Mouse (Mus musculus): ENCODE measurements around the gene Mapkap1. TPM values are rescaled to one million over a fixed set of nuclear protein-coding genes. Genes with fewer than 3 reads are reported as not detected.

Mapkap1 gene
- total RNA-seq (2021) = 10 to 100 TPM; 54.6 to 63.1 TPM
- long read RNA-seq, experiment 1, transcript Mapkap1-209 (12 exons, 3,111 nt) = major isoform, 22 of 40 reads
- long read RNA-seq, experiment 1, partial matches to known transcripts = 1 of 40 reads
- long read RNA-seq, experiment 1, other reads (novel, unspliced or antisense) = 15 of 40 reads
- long read RNA-seq, experiment 2, transcript Mapkap1-204 (11 exons, 1,630 nt) = minor isoform, 8 of 69 reads
- long read RNA-seq, experiment 2, transcript Mapkap1-209 (12 exons, 3,111 nt) = major isoform, 28 of 69 reads
- long read RNA-seq, experiment 2, partial matches to known transcripts = 1 of 69 reads
- long read RNA-seq, experiment 2, other reads (novel, unspliced or antisense) = 32 of 69 reads

DNA sequence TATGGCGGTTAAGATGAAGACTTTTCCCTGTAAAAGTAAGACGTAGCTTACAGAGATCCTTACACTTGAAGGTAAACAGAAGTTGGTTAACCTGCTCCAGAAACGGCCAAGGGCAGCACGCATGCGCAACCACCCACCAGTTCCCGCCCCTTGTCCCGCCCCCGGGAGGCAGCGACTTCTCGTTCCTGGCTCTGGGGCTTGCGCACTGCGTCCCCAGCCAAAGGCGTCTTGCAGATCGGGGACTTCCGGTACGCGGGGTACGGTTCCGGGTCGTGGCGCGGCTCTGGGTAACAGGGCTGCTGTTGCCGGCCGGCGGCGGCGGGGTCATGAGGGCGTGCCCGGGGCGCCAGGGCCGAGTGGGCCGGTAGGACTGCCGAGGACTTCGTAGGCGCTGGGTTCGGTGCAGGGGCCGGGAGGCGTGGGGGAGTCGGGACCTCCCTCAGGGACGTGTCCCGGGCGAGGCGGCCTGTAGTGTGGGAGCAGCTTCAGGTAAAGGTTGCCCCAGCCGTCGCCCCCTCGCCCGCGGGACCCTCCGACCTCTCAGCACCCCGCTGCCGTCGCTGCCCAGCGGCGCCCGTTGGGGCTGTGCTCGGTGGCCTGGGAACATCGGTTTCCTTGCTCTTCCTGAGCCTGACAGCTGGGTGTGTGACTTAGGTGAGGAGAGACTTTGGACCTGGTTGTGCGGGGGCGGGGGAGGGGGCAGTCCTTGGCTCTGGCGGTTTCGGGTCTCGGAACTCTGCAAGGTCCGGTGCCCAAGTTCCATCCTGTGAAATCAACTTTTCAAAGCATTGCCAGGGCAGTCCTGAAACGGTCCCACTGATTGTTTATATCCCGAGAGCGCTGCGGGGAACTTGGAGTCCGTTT lies at the start of gene Mapkap1:
Gene Mapkap1, plus strand, starts transcription at position 171 of the 864 bp plus-strand sequence.
- DNase-seq = peak; percentile 97

DNA sequence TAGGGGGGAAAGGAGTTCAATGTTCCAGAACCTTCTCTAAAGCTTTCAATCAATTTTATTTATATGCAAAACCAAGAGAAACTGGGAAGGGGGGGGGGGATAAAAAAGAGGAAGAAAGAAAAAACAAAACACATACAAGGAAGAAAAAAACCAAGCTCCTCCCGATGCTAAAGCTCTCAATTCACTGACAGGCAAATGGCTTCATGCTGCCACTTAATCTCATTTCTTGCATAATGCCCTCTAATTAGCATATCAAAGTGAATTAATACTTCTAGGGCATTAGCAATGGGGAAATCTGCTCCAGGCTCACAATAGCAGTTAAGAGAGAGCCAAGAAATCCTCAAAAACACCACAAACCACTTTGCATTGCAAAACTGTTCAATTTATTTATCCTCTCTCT lies 42.9 kb upstream of the Mapkap1 start:
- DNase-seq = no peak

DNA sequence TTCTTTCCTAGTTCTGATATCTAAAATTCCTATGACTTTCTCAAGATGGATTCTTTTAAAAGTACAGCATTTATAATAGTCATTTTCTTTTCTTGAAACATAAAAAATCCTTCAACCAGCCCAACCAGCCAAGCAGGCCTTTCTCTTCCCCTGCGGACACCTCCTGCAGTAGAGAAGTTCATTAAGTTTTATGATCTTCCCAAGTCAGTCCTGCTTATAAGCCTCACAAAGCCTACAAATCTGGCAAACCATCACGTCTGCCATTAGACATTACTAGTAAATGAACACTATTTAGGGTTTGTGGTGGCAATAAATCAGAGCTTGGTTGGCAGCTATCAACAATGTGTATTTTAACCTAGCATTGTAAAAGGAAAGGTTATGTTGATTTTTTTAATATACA lies 39.5 kb upstream of the Mapkap1 start:
- no peak for DNase-seq

DNA sequence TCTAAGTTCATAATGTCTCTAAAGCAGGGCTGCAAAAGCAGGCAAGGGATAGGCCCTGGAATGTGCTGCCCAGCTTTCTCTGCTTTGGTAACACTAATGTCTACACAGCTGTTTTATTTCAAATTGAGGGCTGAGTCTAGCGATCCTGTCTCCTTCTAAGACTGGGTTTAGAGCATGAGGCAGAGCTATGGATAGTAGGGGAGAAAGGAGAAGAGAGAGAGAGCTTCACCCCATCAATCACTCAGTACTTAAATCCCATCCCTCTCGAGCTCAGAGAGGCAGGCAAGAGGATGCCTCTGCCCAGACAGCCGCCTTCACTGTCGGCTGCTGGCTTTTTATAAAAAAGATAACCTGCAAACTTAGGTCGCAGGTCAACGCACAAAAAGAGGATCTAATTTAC lies 38.2 kb upstream of the Mapkap1 start:
- DNase-seq = no peak

DNA sequence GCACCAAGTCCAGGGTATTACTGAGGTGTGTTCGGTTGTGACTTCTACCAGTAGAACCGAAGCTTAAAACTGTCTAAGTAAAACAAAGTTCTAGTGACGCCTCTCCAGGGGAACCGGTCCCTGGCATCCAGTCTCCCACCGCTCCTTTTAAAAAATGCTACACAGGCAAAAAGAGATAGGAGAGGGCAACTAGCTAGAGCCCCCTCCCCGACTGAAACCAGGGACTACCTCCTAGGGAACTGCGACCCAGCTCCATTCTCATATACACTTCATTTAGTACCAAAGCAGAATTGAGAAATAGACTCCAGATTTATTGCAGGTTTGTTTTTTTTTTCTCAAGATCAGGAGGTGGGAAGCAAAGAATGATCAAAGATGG lies 36.2 kb upstream of the Mapkap1 start:
- DNase-seq = no peak

DNA sequence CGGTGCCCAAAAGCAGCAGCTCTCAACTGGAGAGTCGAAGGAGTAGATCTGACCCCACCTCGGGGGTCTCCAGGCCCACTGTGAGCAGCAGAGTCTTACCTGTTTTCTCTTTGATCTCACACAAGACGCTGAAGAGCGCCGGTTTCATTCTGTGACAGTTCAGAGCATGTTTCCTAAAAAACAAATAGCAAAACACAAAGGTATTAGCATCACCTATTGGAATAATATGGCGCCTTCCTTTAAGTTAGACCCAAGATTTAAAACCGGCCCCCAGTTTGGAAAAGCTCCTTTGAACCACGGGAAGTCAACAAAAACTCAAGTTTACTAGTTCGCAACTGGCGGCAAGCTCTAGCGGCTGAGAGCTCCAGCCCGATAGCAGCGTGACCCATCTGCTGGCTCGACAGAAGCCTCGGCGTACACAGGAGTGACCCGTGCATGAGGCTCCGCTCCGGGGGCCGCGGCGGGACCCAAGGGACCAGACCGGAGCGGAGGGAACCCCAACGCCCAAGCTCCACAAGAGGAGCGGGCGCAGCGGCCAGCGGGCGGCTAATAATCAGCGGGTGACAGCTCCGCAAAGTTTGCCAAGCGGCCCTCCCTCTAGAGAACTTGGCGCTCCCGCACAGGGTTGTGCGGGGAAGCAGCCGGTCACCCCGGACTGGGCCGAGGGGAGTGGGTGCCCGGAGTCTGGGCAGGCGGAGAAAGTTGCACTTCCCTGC lies 35.7 kb upstream of the Mapkap1 start:
- DNase-seq = peak; percentile 29

DNA sequence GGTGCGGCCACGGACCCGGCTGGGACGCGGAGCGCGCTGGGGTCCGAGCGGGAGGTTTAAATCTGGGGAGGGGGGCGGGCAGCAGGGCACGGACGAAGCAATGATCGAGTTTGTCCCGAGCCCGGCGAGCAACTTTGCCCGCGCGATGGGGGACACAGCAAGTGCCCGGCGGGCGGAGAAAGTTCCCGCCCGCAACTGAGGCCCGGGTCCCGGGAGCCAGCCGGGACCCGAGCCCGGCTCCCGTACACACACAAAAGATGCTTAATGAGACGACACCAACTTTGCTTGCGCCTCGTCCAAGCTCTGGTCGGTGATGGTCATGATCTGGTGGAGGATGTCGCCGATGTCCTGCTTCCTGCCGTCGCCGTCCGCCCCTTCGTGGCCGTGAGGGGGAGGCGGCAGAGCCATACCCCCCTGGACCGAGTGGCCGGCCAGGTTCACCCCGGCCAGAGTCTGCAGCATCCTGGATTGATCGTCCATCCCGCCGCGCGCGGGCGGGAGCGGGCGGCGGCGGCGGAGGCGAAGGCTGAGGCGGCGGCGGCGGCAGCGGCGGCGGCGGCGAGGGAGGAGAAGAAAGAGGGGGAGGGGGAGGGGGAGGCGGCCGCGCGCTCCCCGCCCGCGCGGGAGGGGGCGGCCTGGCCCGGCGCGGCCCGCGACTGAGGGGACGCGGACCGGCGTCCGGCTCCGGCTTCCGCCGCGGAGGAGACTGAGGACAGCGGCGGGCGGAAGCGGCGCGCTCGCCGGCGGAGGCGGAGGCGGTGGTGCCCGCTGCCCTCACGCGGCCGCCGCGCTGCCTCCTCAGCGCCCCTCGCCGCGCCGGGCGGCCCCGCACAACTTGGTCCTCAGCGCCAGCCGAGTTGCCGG lies 34.9 kb upstream of the Mapkap1 start:
- peak; percentile 30 for DNase-seq

DNA sequence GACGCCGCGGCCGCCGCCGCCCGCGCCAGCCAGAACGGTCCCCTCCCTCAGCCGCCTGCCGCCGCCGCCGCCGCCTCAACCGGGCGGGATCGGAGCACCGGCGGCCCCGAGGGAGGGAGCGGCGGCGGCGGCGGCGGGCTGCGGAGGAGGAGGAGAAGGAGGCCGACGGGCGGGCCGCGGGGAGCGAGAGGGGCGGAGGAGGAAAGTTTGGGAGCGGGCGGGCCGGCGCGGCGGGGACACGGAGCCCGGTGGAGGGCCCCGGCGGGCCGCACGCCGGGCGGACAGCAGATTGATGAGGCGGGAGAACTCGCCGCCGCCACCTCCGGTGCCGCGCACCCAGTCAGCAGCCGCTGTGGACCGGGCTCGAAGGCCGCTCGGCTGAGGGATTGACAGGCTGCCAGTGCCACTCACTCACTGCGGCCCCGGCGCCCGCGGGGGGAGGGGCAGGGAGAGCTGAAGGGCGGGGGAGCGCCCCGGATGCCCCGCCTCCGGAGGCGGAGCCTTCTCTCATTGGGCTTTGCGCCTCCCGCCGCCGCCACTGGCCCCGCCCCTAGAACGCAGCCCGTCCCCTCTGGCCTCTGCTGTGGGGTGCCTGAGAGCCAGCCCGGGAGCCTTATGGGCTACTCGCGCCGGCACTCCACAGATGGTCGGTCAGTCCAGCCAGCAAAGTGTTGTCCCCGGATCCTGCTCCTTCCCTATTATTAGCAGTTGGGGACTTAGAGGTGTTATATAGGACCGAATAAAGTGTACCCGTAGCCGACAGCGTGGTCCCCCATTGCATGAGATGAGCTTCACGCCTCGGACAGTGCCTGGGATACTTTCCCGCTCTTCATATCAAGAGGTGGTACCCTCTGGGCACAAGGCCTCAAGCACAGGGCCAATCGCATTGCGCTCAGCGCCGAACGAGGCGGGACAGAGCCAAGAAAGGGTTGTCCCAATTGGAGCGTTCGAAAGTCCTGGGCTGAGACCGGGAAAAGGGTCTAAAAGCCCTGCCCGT lies 34.0 kb upstream of the Mapkap1 start, which contains the start of gene Pbx3:
Gene Pbx3, minus strand, starts transcription at position 838 of the 997 bp plus-strand sequence.
- peak; percentile 95 for DNase-seq

DNA sequence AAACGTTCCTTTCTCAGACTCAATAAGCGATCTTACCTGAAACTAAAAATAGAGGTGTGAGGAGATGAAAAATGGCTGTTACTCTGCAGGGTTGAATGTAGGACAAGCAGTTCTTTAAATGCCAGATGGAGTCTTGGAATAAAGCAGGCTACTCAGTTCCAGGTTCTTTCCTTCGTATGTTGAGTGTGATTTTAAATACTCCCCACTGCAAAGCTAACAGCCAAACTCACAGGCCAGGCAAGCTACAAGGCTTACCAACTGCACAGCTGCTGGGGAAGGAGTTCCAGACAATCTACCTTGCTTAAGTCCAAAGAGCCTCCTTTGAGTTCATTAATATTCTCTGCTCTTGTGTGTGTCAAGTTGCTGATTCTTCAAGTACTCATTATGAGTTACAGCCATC lies 32.7 kb upstream of the Mapkap1 start:
- DNase-seq = no peak

DNA sequence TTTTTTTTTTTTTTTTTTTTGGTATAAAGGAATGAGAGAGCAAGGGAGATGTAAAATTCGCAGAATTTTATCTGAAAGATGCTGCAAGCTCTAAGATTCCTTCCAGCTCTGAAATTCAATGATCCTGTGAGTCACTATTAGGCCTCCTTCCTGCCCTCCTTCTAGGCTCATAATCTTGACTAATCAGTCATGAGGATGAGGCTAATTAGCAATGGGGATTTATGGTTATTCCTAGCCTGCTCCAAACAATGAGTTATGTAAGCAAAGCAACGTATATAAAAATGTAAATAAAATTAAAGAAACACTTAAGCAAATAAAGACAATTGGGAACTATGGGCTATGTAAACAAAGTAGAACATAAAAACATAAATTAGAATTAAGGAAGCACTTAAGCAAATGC lies 32.2 kb upstream of the Mapkap1 start:
- DNase-seq = no peak

DNA sequence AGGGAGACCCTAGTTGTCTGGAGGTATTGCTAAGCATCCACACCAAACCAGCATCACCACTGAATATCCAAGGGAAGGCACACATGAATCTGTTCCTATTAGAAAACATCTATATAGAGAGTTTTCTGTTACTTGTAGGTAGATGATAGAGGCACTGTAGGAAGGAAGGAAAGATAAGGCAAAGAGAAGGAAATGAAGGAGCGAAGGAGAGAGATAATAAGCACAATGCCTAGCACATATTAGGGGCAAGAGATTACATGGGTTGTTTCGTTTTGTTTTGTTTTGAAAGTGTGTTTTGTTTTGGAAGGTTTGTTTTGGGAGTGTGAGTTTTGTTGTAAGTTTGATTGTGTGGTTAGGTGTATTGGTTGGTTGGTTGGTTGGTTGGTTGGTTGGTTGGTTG lies 27.6 kb upstream of the Mapkap1 start:
- no peak for DNase-seq

DNA sequence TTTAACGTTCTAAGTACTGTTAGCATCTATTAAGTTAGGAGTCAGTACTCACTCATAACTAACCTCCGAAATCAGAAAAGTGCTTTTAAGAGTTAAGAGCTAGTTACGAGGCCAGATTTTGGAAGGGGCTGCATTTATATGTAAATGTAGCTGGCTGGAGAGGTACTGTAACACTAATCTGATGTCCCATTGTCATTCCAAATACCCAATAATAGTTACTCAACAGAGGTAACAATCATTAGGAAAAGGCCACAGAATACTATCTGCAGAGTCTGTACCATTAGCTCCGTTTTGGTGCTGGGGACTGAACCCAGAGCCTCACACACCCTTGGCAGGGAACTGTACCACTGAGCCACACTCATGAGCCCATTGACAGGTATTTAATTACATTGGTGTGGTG lies 7.0 kb upstream of the Mapkap1 start:
- no peak for DNase-seq

DNA sequence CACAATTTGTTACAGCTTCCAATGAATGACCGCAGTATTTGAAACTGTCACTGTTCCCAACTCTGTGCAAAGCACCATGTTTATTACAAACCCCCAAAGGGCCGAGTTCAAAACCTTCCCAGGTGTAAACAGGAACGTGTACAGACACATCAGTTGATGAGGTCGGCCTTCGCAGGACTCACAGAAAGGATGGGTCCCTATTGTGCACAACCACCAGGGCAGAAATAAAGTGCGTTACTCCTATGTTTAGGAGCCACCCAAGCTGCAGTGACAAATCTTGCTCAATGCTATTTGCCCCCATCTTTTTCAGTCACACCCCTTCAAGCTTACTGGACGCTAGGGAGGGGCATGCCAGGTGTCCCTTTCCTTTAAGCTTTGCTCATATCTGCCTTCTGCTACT lies 1.0 kb downstream of the Mapkap1 start:
- DNase-seq = no peak

DNA sequence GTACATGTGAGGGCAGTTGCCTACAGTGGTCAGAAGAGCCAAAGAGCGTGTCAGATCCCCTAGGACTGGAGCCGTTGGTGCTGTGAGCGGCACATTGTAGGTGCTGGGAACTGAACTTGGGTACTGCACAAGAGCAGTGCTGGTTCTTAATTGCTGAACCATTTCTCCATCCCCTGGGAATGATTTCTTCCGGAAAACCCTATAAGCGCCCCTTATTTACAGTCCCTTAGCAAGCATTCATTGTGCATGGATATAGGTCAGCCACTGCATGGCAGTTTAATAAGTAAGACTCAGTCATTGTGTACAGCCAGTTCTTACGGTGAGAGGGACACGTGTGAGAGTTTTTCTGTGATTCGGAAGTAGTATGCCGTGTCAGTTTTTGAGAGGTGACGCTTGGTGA lies 1.8 kb downstream of the Mapkap1 start:
- DNase-seq = no peak

DNA sequence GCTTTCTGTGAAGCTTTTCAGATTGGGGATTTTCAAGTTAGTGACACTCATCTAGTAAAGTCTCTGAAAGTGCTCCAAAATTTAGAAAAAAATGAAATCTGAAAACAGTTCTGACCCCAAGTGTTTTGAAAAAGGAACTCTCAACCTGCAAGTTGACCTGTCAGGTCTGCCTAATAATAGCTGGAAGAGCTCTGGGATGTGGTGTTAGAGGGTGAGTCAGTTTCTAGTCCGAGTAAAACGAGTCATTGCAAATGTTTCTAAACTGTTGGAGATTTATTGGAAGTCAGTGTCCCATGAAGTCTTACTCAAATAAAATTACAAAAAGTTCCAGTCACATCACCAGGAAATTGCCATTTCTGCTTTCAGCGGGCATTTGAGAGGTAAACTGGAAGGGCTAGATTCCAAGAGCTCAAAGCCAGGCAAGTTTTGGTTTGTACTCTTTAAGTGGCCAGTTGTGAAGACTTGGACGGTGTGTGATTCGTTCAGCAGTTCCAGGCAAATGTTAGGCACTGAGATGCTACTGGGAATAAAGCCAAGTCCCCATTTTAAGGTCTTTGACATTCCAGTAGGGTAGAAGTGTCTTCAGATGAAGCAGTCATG lies 3.3 kb downstream of the Mapkap1 start:
- no peak for DNase-seq

DNA sequence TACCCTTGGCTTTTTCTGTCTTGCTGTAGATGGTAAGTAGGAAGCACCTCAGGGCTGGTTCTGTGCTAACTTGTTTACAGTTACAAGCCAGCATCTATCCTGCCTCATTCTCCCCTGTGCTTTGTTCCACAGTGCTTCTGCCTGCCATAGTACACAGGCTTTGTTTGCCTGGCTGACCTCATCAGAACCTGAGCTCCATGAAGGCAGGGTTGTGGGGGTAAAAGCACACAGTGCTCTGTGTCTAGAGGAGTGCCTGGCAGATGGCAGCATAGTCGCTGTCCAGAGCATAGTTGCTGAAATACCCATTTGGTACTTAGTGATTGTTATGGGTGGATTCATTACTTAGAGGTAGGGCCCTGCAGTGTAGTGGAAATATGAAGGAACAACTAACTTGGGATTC lies 13.7 kb downstream of the Mapkap1 start:
- no peak for DNase-seq

DNA sequence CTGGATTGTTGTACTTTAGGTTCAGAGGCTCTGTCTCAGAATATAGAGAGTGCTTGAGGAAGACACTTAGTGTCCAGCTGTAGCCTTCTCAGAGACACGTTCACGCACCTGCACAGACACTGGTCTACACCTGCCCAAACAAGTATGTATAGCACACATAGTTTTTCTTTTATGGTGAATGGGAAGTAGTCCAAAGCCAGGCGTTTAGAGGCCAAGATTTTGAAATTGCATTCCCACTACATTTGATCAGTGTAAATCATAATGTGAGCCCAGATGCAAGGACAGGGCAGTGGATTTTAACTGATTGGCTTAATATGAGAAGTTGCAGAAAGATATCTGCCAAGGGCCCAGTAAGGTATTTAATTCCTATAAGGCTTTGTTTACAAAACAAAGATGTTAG lies 17.6 kb downstream of the Mapkap1 start:
- no peak for DNase-seq

DNA sequence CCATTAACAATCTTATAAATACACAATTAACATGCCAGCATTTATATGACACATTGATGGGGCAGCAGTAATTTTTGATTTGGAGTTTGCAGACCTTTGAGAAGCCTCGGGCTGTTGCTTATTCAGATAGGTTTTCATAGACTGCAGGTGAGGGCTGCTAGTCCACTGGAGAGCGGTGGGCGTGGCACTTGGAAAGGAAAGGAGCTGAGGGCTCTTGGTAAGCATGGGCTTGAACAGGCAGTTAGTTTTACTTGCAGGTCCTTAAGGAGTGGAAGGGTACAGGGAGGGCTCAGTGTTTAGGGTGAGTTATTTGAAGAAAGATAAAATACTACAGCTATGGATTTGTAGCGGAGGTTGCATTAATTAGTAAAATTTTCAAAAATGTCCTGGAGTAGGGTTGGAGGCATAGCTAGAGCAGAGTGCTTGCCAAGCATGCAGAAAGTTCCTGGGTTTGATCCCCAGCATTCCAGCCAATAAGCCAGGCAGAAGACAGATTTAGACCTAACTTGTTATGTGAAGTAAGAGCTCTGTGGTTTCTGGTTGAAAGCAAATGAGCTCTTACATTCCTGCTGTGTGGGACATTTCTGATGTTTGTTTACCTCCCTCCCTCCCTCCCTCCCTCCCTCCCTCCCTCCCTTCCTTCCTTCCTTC lies 19.1 kb downstream of the Mapkap1 start:
- no peak for DNase-seq

DNA sequence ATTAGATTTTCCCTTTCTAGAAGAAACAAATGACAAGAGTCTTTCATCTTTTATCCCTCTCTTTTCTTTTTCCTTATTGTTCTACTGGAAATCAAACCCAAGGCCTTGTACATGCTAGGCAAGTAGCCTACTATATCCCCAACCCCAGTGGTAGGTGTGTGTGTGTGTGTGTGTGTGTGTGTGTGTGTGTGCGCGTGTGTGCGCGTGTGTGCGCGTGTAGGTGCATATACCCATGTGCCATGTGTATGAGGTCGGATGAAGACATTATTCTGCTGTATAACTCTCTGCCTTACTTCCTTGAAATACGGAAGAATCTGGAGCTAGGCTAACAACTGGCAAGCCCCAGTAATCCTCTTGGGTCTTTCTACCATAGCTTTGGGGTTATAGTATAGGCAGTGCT lies 24.1 kb downstream of the Mapkap1 start:
- no peak for DNase-seq
